Mouse (Mus musculus) yolk sac, embryonic 10.5 days (tissue): ENCODE results near the gene Umad1.

Experiments used
- DNase-seq: peaks from one replicate; pipeline ENCODE4 v3.0.0-alpha.2; 2017; ENCODE audit warnings: low spot score

Umad1 gene

DNA sequence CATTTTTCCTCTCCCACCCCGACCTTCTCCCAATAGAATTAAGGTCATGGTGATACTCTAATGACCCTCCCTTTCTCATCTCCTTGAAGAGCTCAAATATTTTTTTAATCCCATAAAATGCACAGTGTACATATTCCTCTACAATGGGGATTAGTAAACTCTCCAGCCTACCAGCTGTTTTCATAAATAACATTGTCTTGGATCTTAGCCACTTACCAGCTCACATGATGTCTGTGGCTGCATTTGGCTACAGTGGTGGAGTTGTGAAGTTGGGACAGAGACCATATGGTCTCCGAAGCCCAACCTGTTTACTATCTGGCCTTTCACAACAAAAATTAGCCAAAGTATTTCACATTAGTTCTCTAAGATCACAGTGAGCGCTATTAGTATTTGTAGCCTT lies 111.5 kb downstream of the Umad1 start:
- no peak for DNase-seq

DNA sequence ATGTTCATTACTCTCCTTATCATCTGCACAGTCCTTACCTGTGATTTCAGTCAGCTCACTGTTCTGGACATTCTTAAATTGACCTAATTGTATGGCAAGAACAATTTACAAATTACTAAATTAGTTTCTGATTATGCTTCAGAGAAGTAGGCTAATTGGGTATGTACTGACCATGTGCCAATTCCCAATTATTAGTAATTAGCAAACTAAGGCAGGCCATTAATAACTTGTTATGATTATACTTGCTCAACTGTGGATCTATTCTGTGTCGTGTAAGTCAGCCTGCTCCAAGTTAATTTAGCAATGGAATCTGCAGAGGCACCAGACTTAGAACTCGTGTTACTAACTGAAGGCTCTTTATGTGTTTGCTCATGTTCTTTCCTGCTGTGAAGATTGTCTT lies 114.0 kb downstream of the Umad1 start:
- DNase-seq: no peak

DNA sequence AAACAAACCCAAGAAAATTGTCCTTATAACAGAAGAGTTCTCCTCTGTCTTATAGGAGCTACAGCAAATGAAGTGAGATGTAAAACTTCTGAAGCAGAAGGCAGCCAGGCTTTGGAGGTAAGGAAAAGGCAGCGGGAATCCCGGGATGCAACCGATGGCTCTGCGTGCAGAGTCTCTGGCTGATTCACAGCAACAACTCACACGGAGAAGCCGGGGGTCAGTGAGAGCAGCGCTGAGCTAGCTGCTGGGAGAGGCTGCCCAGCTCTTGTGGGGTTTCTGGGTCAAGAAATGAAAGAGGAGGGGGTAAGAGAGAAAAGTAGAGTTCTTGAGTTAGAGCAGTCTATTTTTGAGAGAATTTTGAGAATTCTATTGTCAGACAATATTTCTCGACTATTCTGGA lies 114.8 kb downstream of the Umad1 start:
- no peak for DNase-seq

DNA sequence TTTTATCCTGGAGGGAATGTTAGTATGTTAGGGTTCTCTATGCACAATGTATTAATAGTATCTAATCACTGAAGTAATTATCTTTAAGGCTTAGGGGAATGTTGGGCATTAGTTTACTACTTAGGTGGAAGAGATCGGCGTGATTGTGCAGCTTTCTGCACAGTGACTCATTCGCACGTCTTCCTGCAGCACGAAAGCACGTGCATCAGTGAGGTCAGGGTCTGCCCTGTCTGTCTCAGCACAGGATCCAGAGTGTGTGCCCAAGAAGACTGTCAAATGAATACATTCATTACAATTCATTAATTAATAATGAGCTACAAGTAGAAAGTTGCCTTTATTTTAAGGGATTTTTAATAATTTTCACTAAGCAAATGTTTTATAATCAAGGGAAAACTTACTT lies 115.2 kb downstream of the Umad1 start:
- DNase-seq: no peak

DNA sequence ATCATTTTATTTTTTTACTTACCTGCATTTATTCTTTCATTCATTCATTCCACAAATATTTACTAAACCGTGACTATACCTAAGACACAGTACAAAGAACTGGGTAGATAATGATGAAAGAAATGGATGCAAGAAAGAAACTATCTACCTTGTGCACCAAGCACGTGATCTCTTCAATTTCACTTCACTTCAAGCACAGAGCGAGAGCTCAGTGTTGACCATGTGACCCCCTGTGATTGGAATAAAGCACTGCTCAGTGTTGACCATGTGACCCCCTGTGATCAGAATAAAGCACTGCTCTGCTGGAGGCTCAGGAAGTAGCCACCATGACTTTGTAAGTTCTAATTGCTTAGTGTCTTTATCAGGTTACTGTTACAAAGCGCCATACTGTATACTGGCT lies 115.6 kb downstream of the Umad1 start:
- DNase-seq: no peak

DNA sequence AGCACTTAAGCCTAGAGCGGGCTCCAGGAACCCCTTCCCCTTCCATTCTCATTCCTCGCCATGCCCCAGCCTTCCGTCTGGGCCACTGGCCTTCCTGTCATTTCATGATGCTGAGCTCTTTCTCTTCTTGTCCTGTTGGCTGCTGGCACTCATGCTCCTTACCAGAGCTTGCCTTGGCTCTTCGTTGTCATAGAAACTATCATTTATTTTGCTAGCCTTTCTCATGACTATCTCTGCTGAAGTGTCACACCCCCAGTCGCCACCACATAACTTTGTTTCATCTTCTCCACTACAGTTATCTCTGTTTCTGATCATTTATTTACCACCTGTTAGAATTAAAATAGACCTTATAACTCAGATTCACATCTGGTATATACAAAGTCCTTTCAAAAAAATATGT lies 117.3 kb downstream of the Umad1 start:
- no peak for DNase-seq

DNA sequence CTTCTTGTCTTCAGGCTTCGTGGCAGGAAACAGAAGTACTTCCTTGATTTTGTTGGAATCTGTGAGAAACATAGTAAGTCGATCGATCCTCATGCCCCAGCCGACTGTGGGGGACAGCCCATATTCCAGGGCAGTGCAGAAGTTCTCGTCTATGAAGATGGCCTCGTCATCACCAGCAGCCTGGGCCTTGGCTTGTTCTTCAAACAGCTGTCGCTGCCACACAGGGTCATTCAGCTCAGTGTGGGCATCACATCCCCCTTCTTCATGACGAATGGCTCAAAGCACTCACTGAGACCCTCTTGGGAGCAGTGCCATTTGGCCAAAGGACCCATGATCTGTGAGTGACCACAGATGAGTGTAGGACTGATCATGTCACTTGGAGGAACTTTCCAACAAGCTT lies 118.6 kb downstream of the Umad1 start:
- no peak for DNase-seq

DNA sequence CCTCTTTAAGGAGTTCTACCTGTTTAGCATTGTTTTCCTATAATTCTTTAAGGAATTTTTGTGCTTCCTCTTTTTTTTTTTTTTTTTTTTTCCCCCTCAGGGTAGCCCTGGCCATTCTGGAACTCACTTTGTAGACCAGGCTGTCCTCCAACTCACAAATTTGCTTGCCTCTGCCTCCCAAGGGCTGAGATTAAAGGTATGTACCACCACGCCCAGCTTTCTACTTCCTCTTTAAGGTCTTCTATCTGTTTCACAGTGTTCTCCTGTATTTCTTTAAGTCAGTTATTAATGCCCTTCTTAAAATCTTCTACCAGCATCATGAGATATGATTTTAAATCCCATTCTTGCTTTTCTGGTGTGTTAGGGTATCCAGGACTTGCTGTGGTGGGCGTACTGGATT lies 130.2 kb downstream of the Umad1 start:
- DNase-seq: no peak

DNA sequence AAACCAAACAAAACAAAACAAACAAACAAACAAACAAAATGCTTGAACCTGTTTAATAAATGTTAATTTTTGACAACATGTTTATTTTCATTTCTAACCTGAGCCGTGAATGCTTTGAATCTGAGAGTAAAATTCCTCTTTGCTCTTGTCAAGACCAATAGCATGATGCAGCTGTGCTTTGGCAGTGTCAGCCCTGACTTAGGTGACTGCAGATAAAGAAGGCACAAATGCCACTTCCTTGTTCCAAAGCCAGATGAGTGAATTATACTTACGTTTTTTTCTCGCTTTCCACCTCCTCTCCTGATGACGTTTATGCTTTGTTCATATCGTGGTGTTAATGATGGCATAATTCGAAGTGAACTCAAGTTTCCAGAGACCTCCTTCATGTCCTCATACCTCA lies 131.2 kb downstream of the Umad1 start:
- no peak for DNase-seq

DNA sequence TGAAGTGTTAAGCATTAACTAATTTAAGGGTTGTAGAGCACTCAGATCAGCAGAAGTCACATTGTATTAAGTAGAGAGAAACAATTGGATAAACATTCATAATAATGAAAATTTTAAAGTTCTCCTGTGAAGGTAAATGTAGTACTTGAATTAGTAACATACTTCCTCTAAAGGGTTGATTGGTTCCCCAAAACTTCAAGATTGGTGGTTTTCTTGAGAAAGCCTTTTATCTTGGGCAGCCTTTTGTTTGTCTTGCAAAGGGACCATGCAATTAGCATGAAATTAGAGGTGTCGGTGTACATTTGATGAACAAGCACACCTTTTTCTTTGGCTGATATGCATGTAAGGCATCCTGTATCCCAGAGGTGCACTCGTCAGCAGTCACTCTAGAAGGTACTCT lies 131.8 kb downstream of the Umad1 start:
- no peak for DNase-seq

DNA sequence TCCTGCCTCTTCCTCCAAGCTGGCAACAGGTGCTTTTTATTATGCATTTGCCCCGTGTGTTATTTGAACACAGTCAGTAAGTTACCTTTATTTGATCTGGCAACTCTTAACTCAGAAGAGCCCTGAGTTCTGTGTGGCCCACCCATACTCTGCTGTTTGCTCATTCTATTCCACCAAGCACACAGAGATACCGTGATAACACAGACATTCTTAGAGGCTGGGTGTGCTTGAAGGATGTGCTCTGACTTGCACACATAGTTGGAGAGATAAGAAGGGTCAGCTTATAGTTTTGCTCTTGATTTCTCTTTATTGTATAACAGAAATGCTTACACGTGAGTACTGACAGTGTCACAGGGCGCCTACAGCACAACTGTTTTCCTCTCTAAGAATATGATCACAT lies 133.9 kb downstream of the Umad1 start:
- no peak for DNase-seq

DNA sequence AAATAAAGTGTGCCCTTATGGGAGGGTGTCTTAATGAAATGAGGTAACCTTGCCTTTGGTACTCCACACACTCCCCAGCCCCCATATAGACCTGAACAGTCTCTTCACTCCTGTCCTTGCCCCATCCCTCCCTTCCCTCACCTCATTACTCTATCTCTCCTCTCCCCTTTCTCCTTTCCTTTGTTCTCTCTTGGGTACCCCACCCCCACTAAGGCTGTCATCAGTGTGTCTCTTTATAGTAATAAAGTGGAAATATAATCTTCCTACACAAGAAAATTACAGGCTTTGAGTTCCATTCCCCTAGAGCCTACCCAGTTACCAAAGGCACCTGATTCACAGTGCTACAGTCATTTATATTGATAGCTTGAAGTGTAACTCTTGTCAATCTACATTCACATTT lies 135.0 kb downstream of the Umad1 start:
- no peak for DNase-seq

DNA sequence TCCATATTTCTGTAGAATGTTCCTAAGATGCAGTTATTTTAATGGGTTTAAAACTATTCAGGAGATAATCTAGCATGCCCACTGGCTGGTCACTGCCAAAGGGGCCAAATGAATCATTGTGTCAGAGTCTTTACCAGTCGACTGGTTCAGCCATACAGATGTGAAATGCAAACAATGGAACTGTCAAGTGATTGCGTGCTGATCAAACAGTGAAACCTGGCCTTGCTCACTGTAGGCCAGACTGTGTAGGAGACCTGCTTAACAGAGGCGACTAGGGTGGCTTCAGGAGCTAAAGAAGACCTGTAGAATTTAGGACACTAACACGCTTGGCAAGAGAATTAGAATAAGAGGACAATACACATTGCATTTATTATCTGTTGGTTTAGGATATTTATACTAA lies 136.0 kb downstream of the Umad1 start:
- no peak for DNase-seq

DNA sequence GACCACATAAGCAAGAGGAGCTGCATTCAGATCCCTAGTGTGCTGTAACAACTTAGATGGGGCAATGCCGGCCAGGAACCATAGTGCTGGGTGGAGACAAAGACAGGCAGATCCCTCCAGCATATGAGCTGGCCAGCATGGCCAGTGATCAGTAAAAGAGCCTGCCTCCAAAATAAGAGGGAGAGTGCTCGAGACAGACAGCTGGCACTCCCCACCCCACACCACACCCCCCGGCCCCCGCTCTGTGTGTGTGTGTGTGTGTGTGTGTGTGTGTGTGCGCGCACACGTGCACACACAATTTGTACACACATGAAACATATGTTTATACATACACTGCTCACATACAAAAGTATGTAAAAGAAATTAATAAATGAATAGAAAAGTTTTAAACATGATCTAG lies 138.2 kb downstream of the Umad1 start:
- no peak for DNase-seq

DNA sequence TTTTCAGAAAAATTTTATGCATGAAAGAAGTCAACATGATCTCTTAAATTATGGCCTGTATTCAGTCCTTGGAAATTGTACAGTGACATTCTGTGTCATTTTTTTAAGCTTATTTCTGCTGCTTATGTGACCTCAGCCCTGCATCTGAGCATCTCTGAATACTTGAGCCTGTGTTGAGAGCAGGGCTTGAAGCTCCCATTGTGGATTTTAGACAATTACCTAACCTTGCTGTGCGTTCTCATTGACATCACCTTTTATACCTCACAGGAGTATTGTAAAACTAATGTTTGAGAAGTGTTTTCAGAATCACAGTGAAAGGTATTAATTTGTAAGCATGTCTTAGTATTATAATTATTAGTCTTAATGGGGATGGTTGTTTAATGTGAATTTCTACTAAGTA lies 140.6 kb downstream of the Umad1 start:
- DNase-seq: no peak

DNA sequence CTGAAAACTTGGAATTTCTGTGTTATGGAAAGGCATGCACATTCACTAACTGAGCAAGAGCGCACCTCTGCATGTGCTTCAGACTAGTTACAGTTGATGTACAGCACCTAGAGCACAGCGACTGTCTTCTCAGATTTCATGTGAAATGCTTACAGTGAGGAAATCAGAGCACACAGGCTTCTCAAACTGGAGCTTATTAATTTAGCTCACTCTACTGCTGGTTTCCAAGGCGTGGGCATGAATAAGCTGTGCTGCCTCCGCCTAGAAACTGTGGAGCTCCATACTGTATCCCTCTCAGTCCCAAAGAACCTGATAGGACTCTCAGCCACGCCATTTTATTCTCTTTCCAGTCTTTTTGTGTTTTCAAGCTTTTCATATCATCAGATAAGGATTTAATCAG lies 144.0 kb downstream of the Umad1 start:
- DNase-seq: no peak

DNA sequence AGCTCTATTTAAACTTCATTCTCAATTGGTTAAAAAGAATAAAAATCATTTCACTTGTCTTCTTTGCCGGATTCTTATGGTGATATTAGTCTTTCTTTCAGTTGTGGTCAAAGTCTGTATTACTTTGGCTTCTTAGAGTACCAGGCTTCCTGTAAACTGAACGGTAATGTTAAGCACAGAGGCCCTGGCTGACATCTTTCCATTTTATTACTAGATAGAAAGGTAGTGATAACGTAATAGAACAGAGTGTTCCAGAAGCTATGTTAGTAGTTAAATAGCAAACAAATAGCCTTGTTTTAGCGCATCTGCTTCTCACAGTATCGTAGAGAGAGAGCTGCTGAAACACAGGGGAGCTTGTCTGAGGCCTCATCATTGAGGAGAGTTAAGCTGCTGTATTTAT lies 146.8 kb downstream of the Umad1 start:
- no peak for DNase-seq

DNA sequence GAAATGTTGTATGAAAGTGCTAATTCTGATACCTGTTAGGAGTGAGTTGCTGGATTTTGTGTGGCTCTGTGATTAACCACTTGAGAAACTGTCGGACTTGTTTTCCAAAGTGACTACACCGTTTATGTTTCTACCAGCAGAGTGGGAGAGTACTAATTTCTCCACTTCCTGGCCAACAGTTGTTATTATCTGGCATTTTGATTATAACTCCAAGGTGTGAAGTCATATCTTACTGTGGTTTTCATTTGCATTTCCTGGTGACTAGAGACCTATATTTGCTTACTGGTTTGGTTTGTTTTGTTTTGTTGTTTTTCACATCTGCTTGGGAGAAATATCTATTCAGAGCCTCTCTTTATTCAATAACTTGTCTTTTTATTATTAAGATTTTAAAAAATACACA lies 149.2 kb downstream of the Umad1 start:
- no peak for DNase-seq

DNA sequence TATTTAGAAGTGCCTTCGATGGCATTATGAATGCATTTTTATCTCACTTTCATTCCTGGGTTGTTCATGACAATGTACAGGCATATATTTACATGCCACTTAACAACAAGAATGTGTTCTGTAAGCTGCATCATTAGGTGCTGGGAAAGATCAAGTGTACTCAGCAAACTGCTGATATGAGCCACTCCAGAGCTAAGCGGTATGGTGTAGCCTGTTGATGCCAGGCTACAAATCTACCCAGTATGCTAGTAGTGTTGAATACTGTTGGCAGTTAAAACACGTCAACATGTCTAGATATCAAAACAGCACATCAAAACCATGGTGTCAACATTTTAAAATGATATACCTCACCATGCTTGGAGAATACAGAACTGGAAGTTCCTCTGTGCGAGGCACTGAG lies 150.8 kb downstream of the Umad1 start:
- no peak for DNase-seq

DNA sequence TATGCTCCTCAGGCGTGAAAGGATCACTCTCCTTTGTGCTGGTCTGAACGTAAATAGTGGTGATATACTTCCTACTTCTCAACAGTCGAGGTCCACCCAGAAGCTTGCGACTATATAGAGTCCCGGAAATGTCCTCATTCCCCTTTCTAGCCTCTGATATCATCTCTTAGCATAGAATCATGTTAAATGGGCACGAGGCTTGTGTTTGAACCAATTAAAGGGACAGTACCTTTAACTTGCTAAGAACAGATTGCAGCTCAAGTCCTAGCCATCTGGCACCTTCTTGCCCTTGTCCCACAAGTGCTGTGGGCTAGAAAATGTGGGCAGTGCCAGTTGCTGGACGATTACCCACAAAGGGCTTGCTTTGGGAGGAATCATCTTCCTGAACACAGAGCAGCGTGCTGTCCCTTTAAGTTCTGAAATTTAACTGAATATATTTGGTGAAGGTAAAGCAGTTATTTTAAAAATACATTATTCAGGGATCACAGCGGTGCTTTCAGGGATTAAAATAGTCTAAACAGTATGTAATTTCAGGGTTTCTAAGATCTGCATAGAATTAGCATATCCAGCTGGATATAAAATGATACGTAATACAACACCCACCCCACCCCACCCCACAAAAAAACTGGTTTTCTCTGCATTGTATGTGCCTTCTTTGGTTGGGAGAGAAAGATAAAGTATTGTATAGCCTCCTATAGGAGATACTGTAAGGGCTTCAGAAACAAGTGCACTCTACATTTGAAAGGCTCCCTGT lies 153.9 kb downstream of the Umad1 start:
- no peak for DNase-seq

DNA sequence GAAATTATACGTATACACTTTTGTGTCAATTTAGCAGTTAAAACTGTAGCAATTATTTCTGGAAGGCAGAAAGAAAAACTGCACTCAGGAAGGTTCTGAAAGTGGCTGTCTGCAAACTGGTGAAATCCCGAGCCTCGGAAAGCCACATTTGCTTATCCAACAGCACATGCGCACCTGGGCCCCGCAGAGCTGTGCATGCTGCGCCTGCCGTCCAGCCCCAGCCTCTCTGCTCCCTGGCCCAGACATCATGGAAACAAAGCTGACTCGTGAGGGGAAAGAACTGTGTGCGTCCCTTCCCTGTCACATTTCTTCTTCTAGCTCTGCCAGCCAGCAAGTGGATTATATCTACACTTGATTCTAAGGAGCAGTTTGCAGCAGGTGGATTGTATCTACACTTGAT lies 154.9 kb downstream of the Umad1 start:
- no peak for DNase-seq

DNA sequence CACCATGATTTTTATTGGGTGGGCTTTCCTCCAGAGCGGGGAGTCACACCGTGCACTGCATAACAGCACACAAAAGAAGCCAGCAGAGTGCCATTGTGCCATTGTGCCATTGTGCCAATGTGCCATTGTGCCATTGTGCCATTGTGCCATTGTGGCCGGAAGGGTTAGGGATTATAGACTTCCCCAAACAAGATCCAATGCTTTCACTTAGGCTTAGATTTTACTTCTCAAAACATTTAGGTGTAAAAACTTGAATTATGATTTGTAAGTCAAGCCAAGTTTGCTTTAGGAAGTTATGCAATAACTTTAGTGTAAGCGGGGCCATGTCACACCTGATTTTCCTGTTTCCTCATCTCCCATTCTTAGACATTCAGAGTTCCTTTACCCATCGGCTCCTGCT lies 156.7 kb downstream of the Umad1 start:
- no peak for DNase-seq

DNA sequence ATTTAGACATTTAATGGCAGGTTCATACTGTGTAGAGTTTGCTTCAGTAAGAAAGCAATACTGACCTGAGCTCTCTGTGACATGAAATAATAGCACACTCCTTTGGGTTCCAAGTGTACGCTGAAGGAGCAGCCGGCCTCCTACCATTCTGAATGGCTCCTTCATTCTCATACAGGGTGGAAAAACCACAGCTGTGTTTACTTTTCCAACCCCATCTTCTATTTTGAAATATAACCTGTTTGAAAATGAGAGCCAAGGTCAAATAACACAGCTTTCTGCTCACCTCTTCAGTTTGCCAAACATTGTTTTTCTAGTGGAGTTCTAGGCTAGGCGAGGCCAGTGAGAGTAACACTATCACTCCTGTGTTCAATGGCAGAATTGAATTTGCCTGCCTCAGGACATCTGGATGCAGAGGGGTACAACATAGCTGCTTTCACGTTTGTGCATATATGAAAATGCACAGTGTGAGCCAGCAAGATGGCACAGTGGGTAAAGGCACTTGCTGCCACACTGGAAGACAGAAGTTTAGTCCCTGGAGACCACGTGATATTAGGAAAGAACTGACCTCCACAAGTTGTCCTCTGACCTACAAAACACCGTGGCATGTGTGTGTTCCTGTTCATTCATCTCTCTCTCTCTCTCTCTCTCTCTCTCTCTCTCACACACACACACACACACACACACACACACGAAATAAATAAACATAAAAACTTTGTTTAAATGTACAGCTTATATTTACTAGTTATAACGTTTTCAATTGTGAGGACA lies 157.9 kb downstream of the Umad1 start:
- DNase-seq: no peak
